Mouse (Mus musculus): ENCODE measurements around the gene Fcer1g.
A peak's percentile ranks its signal among the peaks of the same experiment; 100 is the strongest.
"Not testable (repeated sequence)": the region's sequence is repeated elsewhere in the genome, so short reads cannot be mapped to it uniquely, and the experiment has no call there.

Fcer1g gene

GRCm38 (mm10) chr1:171263666-171264461 is 29.7 kb upstream of the Fcer1g start:
- DNase-seq, result no peak

- no peak for DNase-seq
Observed at GRCm38 (mm10) chr1:171263185-171263611, 29.0 kb upstream of the Fcer1g start.

GRCm38 (mm10) chr1:171262594-171263130 is 28.5 kb upstream of the Fcer1g start:
- peak; percentile 52 for DNase-seq

GRCm38 (mm10) chr1:171260316-171260715 is 26.2 kb upstream of the Fcer1g start:
- DNase-seq, result no peak

- no peak for DNase-seq
Observed at GRCm38 (mm10) chr1:171258921-171259320, 24.8 kb upstream of the Fcer1g start.

- no peak for DNase-seq
Observed at GRCm38 (mm10) chr1:171257781-171258180, 23.6 kb upstream of the Fcer1g start.

GRCm38 (mm10) chr1:171256937-171257548 is 22.9 kb upstream of the Fcer1g start:
- DNase-seq, result peak; percentile 69

GRCm38 (mm10) chr1:171256095-171256818 is 22.1 kb upstream of the Fcer1g start:
- peak; percentile 64 for DNase-seq

- DNase-seq, result no peak
Observed at GRCm38 (mm10) chr1:171252415-171252814, 18.2 kb upstream of the Fcer1g start.

DNA sequence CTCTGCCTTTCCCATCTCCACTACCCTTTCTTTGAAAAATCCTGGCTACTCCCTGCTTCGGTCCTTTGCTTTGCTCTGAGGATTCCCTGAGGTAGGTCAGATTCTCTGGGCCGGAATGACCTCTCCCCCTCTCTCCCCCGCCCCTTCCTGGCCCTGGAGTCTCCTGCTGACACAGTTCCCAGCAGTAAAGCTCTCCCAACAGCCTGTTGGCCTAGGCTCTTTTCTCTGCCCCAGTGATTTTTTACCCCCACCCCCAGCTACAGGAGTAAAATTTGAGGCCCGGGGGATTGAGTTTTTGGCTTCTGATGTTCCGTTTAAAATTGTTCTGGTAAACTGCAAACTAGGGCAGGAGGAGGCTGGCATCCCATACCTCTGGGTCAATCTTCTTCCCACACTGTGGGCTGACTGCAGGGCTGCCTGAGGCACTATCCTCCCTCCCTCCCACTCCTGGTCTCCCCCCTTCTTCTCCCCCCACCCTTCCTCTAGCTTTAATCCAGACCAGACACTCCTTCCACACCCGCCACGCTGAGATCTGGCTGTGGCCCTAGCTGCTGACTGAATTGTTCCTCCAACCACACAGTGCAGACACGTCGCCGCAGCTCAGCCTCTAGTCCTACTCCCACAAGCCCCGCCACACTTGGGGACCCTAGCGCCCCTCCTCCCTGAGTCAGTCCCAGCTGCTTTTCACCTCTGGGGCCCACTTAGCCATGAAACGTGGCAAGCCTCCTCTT is 17.6 kb upstream of the Fcer1g start:
- DNase-seq, result peak; percentile 55

GRCm38 (mm10) chr1:171250680-171251593 is 16.8 kb upstream of the Fcer1g start, which contains the start of gene Ndufs2:
Gene Ndufs2 (minus strand): TSS chr1:171251388.
- no peak for DNase-seq

GRCm38 (mm10) chr1:171249913-171250600 is 15.9 kb upstream of the Fcer1g start, which contains the start of gene Adamts4:
Gene Adamts4 (plus strand): TSS chr1:171250421.
- no peak for DNase-seq

GRCm38 (mm10) chr1:171248386-171249226 is 14.4 kb upstream of the Fcer1g start:
- no peak for DNase-seq

DNA sequence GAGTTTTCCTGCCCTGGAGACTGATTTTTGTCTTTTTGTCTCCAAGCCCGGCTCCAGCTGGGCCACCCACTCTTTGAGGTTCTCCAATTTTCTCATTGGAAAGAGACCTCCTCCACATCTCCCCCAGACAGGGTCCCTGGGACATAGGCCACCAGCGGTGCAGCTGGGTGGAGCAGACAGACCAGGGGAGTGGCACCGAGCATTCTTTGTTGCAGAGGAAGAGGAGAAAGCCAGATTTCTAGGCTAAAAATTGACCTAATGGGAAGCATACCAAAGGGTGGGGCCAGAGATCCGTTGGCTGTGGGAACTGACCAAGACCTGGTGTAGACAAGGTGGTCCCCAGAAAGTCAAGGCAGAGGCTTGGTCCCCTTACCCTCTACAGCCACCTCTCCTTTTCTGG is 13.8 kb upstream of the Fcer1g start:
- DNase-seq, result no peak

- no peak for DNase-seq
Observed at GRCm38 (mm10) chr1:171247453-171247841, 13.3 kb upstream of the Fcer1g start.

- DNase-seq, result peak; percentile 96
Observed at GRCm38 (mm10) chr1:171246709-171247452, 12.7 kb upstream of the Fcer1g start.

- no peak for DNase-seq
Observed at GRCm38 (mm10) chr1:171245353-171245752, 11.2 kb upstream of the Fcer1g start.

- not testable (repeated sequence) for DNase-seq
Observed at GRCm38 (mm10) chr1:171241952-171242351, 7.8 kb upstream of the Fcer1g start.

GRCm38 (mm10) chr1:171240911-171241310 is 6.7 kb upstream of the Fcer1g start:
- no peak for DNase-seq

Data from kidney, adult 18-20 months (tissue).